Mouse (Mus musculus) hindbrain, postnatal 0 days (tissue): ENCODE data around the gene Aatk. TPM values are rescaled to one million over a fixed set of nuclear protein-coding genes. Genes with fewer than 3 reads are reported as not detected.

Experiments
- ATAC-seq: fragments of 200-750 bp; cut with Nextera tagmentation; 2 replicates; pipeline ENCODE4 v1.8.0; 2017; ENCODE audit warnings: mild to moderate bottlenecking, moderate TSS enrichment, moderate library complexity
- DNase-seq: peaks from one replicate; pipeline ENCODE4 v3.0.0-alpha.2; 2015; ENCODE audit warnings: low spot score
- H3K27ac ChIP-seq: fragments of 300-500 bp; sonication (generic); 2 replicates; pipeline ENCODE4 v1.5.1; 2014; ENCODE audit warnings: mild to moderate bottlenecking
- H3K27me3 ChIP-seq: fragments of 300-500 bp; sonication (generic); 2 replicates; pipeline ENCODE4 v1.6.1; 2014; ENCODE audit warnings: low read length, mixed read lengths; ENCODE audit not compliant: insufficient read depth
- H3K36me3 ChIP-seq: fragments of 300-500 bp; sonication (generic); 2 replicates; pipeline ENCODE4 v1.6.1; 2014; ENCODE audit warnings: low read length, mixed read lengths; ENCODE audit not compliant: insufficient read depth
- H3K4me1 ChIP-seq: fragments of 300-500 bp; sonication (generic); 2 replicates; pipeline ENCODE4 v1.6.1; 2014; ENCODE audit warnings: antibody characterized with exemption, low read length, mixed read lengths; ENCODE audit not compliant: insufficient read depth
- H3K4me2 ChIP-seq: fragments of 300-500 bp; sonication (generic); 2 replicates; pipeline ENCODE4 v1.6.1; 2014; ENCODE audit warnings: low read depth, mild to moderate bottlenecking, low read length, moderate library complexity, mixed read lengths
- H3K4me3 ChIP-seq: fragments of 300-500 bp; sonication (generic); 2 replicates; pipeline ENCODE4 v1.5.1; 2014; ENCODE audit warnings: low read length
- H3K9ac ChIP-seq: fragments of 300-500 bp; sonication (generic); replicated peaks from 2 replicates; pipeline ENCODE4 v1.6.1; 2014; ENCODE audit warnings: mild to moderate bottlenecking, low read length, moderate library complexity, mixed read lengths
- H3K9me3 ChIP-seq: fragments of 300-500 bp; sonication (generic); 2 replicates; pipeline ENCODE4 v1.6.1; 2016; ENCODE audit warnings: low read length, mixed read lengths
- CTCF ChIP-seq: IDR thresholded peaks from 2 replicates; pipeline ENCODE4 v1.5.1; 2016; ENCODE audit warnings: antibody characterized with exemption, control low read depth, low read depth
- WGBS: fragments of 180-500 bp; shearing (Covaris S2); extraction: QIAGEN DNeasy Blood & Tissue Kit; methylation state at CpG from one replicate; pipeline ENCODE4 v1.1.7; 2014; 5-methylcytosine and 5-hydroxymethylcytosine counted together
- polyA plus RNA-seq: library from polyadenylated mRNA; unstranded; fragments of >200 nt; fragmentation: Nextera tagmentation; extraction: Ambion mirVana; gene quantifications from 2 replicates; pipeline ENCODE4 v1.2.1, GENCODE M21; 2015
- total RNA-seq: library from RNA; depleted of rRNA; stranded (reverse); fragments of >200 nt; gene quantifications from 2 replicates; pipeline ENCODE4 v1.2.3, GENCODE M21; 2014

Gene Aatk
- total and polyA plus RNA-seq, 2 experiments from 2014 or later, result 35.5 to 161 TPM

DNA sequence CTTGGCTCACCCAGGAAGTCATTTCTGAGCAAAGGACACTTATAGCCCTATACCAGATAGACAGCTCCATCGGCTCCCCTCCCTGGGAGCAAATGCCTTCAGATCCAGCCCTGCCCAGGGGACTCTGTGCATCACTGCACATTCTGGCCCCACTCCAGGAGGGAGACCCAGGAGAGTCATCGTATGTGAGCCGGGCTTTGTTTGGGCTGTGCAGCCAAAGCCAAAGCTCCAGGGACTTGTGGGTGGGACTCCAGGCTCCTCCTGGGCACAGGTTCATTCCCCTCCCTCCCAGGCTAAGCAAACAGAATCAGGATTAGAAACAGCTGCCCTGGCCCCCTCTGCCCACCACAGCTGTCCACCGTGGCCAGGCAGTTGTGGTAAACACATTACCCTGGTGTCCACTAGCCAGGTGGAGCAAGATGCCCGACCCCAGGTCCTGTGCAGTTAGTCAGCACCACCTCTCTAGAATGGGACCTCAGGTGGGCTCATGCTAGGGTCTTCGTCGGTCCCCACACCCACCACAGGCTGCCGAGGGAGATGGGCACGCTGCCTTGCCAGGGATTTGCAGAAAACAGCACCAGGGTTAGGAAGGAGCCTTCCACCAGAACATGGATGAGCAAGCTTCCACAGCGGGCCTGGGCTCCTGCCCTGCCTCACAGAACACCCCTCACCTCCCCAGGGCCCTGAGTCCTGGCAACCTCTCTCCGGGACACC is 971 bp downstream of the Aatk start:
- TF ChIP-seq CTCF, result no peak
- H3K9me3 ChIP-seq, result no peaks in the 10 kb centered on the region
- H3K9ac ChIP-seq, result peak overlapping the region; percentile 83
- peak overlapping the region; percentile 94 for H3K27ac ChIP-seq
- peak overlapping the region; percentile 85 for H3K4me2 ChIP-seq
- peak overlapping the region; percentile 67 for H3K4me3 ChIP-seq
- no peaks in the 10 kb centered on the region for H3K36me3 ChIP-seq
- DNase-seq (peak; percentile 70), ATAC-seq (peak; percentile 31; the same call in 1 of the 2 replicates)
- WGBS, result 19% methylated on average over 11 of the region's 11 CpGs
- H3K27me3 ChIP-seq, result no peaks in the 10 kb centered on the region
- H3K4me1 ChIP-seq, result peaks cover 38% of the 10 kb centered on the region

DNA sequence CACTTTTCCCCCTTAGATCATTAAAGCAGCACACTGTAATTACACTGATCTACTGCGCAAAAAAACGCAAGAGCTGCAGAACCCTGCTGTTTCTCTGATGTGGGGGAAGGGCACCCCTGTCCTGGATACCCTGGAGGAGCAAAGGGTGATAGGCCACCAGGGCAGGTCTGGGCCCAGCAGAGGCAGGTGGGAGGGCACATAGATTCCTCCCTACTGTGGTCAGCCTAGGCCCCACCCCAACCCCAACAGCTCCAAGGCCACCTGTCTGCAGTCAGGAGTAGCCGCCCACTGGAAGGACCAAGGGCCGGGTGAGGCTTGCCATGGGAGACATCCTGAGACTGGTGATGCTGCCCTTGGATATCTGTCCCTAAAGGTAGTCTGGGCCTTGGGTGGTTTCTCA is 1.6 kb downstream of the Aatk start:
- Histone ChIP-seq H3K4me2 (peak overlapping the region; percentile 85), H3K27me3 (no peaks in the 10 kb centered on the region), H3K36me3 (no peaks in the 10 kb centered on the region), H3K27ac (peak overlapping the region; percentile 94), H3K4me3 (peak overlapping the region; percentile 67), H3K9ac (peak overlapping the region; percentile 83), H3K4me1 (peaks cover 44% of the 10 kb centered on the region), H3K9me3 (no peaks in the 10 kb centered on the region)
- DNase-seq (no peak), ATAC-seq (no peak)
- 49% methylated on average over 4 of the region's 4 CpGs for WGBS
- TF ChIP-seq CTCF, result no peak

DNA sequence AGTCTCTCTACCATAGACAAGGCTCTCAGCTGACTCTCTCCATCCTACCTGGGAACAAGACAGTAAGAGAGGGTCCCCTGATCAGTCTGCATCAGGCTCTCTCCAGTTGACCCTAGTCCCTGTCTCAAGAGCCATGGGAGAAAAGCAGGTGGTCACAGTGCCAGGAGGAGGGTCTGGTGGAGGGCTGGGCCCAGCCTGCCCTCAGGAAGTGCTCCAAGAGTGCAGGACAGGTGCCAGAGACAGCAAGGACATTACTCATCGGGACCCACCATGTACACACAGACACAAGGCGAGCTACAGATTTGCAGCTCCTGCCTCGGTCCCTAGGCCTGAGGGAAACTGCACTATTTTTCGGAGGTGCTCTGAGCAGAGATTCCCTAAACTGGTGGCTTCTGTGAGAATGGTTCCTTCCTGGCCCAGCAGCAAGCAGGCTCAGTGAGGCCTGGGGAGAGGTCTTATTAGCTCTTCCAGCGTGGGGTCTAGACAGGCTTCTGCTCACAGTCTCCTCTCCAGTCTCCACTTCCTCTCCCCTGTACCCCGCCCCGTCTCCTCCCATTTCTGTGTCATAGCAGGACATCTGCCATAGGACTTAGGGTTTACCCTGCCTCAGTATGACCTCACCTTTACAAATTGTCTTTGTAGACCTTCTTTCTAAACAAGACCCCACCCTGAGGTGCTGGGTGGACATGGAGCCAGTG is 4.7 kb downstream of the Aatk start:
- Histone ChIP-seq H3K4me3 (no peak overlapping the region), H3K4me2 (peak overlapping the region; percentile 16; the same call in 1 of the 2 replicates), H3K4me1 (peaks cover 37% of the 10 kb centered on the region), H3K36me3 (no peaks in the 10 kb centered on the region), H3K9me3 (no peaks in the 10 kb centered on the region), H3K27ac (peak overlapping the region; percentile 46), H3K9ac (no peak overlapping the region), H3K27me3 (no peaks in the 10 kb centered on the region)
- DNase-seq (no peak), ATAC-seq (no peak)
- 65% methylated on average over 7 of the region's 7 CpGs for WGBS
- no peak for TF ChIP-seq CTCF

DNA sequence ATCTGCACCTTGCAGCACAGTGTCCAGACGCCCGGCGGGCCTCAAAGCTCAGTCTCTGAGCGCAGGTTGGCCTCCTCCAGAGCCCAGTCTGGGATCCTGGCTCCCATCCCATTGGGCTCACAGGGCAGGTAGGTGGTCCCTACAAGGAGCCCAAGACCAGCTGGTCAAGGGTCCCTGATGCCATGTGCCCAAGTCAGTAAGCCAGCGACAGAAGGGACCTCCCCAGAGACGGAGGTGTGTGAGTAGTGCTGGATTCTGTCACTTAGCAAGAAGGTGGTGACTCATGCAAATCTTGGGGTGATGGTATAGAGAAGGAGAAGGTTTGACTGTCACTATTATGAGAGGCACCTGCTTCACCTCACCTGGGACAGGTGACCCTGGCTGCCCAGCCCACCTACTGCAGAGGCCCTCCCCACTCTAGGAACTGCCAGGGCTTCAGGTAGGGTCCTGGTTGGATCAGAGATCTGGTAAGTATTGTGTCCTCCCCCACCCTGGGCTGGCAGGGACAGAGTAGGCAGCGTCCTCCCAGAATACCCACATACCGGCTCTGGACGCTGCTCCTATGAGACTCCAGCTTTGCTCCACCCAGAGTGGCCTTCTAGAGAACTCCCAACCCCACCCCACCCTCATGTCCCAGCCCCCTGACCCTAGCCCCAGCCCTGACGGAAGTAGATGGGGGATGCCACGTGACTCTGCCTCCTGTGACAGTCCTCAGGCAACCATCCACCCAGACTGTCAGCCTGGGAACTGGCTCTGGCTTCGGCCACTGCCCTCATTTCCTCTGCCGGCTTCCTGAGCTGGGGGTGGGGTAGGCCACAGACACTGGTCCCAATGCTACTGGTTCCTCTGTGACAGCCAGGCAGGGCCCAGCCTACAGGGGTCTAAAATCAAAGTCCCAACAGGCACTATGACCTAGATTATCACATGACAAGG is 5.5 kb downstream of the Aatk start:
- H3K27me3 ChIP-seq, result no peaks in the 10 kb centered on the region
- H3K9ac ChIP-seq, result 0 out of 2 replicates have a peak overlapping the region, but pooled peaks have one; percentile 9
- DNase-seq (no peak), ATAC-seq (no peak)
- no peaks in the 10 kb centered on the region for H3K9me3 ChIP-seq
- H3K4me2 ChIP-seq, result peak overlapping the region; percentile 16; the same call in 1 of the 2 replicates
- no peak for TF ChIP-seq CTCF
- H3K36me3 ChIP-seq, result no peaks in the 10 kb centered on the region
- H3K27ac ChIP-seq, result peak overlapping the region; percentile 46
- H3K4me1 ChIP-seq, result peaks cover 37% of the 10 kb centered on the region
- 66% methylated on average over 13 of the region's 13 CpGs for WGBS
- no peak overlapping the region for H3K4me3 ChIP-seq

DNA sequence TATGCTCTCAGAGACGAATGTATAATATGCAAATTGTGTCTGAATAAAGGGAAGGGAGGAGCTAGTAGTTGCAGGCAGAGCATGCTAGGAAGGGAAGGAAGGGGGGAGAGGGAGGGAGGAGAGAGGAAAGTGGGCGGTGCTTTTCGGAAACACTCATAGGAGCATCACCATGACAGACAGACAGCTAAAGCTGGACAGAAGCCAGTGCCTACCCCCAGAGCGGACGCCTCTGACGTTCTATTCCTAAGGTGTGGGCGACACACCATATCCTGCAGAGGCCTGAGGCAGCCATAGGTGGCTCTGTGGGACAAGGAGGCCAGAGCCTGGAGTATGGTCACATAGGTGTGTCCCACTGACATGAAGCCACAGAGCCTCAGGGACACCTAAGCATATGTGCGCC is 6.5 kb downstream of the Aatk start:
- Histone ChIP-seq H3K27ac (0 out of 2 replicates have a peak overlapping the region, but pooled peaks have one; percentile 11), H3K4me3 (no peak overlapping the region), H3K27me3 (no peaks in the 10 kb centered on the region), H3K4me1 (peaks cover 37% of the 10 kb centered on the region), H3K9me3 (no peaks in the 10 kb centered on the region), H3K36me3 (no peaks in the 10 kb centered on the region), H3K4me2 (no peak overlapping the region), H3K9ac (no peak overlapping the region)
- no peak for TF ChIP-seq CTCF
- 54% methylated on average over 8 of the region's 8 CpGs for WGBS
- ATAC-seq, result no peak
- no peak for DNase-seq

DNA sequence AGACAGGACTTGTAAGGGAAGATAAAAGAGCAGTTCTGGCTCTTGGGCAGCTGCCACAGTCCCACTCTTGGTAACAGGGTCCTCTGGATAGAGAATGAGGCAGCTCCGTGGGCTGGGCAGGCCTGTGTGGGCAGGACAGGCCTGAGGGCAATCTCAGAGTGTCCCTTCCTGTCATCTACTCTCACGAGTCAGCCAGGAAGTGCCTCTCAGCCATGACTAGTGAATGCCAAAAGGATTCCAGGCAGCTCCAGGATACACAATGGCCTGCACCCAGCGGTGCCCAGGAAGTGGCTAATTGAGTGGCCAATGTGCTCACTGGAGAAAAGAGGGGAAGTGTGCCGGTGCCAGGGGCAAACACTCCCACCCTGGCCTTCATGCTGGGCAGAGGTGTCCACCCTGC is 7.4 kb downstream of the Aatk start:
- Histone ChIP-seq H3K4me1 (peaks cover 29% of the 10 kb centered on the region), H3K9me3 (no peaks in the 10 kb centered on the region), H3K27me3 (no peaks in the 10 kb centered on the region), H3K9ac (0 out of 2 replicates have a peak overlapping the region, but pooled peaks have one; percentile 21), H3K4me3 (no peak overlapping the region), H3K4me2 (no peak overlapping the region), H3K27ac (peak overlapping the region; percentile 62; the same call in 1 of the 2 replicates), H3K36me3 (no peaks in the 10 kb centered on the region)
- 20% methylated on average over 4 of the region's 4 CpGs for WGBS
- DNase-seq (peak; percentile 46), ATAC-seq (peak; percentile 63)
- TF ChIP-seq CTCF, result no peak
